ENCODE assay signal across 11 mouse cellular contexts in the genomic region with DNA sequence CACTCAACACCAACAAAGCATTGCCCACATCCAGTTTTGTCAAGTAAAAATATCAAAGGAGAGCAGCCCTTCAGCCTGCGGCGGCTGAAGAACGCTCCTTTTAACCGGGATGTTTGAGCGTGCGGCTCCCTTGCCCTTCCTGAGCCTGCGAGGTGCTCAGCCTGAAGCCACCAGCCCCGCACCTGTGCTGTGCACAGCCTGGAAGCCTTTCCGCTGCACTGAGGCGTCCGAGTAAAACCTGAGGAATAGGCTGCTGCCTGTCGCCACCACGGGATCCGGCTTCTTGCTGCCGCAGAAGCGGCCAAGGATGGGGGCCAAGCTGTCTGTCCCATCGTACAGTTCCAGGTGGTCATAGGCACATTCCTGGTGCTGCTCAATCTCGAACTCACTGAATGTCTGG. TPM values are rescaled to one million over a fixed set of nuclear protein-coding genes. Genes with fewer than 3 reads are reported as not detected.
A peak's percentile ranks its signal among the peaks of the same experiment; 100 is the strongest.
DNase-seq lines count a peak whose midpoint lies in the region; ATAC-seq and TF ChIP-seq lines count a peak whose summit lies in the region.
"Had no signal": no experiment of that assay in that cellular context is flagged by ENCODE, and none has a peak within 500 bp of the region (broad histone marks: within the 10 kb centered on the region; RNA-seq: fewer than 3 reads in every experiment).

No protein-coding gene starts in this region.

- DNase-seq in gastrocnemius, adult 2 months, result no peak
- DNase-seq in gastrocnemius, postnatal 10 days, result no peak
- no peak for DNase-seq in lung, postnatal 36 days
- no peak for DNase-seq in layer of hippocampus, postnatal 25 days (ENCODE audit: extremely low spot score in 1 of 2, low spot score in 1 of 2)
- no peak for DNase-seq in frontal cortex, postnatal 14 days (ENCODE audit: low spot score in 2 of 2)
- DNase-seq: adrenal gland, adult 2 months had no signal

- no peaks in the 10 kb centered on the region for H3K9me3 ChIP-seq in lung, embryonic 16.5 days (ENCODE audit: control insufficient read depth, low read length)
- no peaks in the 10 kb centered on the region for H3K9me3 ChIP-seq in hindbrain, embryonic 13.5 days
- no peaks in the 10 kb centered on the region for H3K9me3 ChIP-seq in stomach, embryonic 16.5 days (replicated peaks; ENCODE audit: control insufficient read depth, low read length)

- no peaks in the 10 kb centered on the region for H3K36me3 ChIP-seq in lung, embryonic 16.5 days (ENCODE audit: control insufficient read depth, insufficient read depth, low read length)
- no peaks in the 10 kb centered on the region for H3K36me3 ChIP-seq in hindbrain, embryonic 13.5 days
- H3K36me3 ChIP-seq in stomach, embryonic 16.5 days (ENCODE audit: control insufficient read depth, insufficient read depth, low read length), result no peaks in the 10 kb centered on the region

- intact Hi-C loops in gastrocnemius, adult 2 months (cut with DNase I), result loop anchor here (5.0 to 10.0 kb wide), 2 partner anchors 119 to 676 kb away; a partner anchor contains a TSS

- ATAC-seq in lung, embryonic 16.5 days (ENCODE audit: low read depth), result no peak
- no peak for ATAC-seq in hindbrain, embryonic 13.5 days (ENCODE audit: low FRiP score)
- ATAC-seq in stomach, embryonic 16.5 days (ENCODE audit: insufficient read depth, low FRiP score), result no peak

- H3K27me3 ChIP-seq in lung, embryonic 16.5 days (ENCODE audit: control insufficient read depth, insufficient read depth, low read depth, low read length), result no peaks in the 10 kb centered on the region; the same call in 1 of the 2 replicates
- H3K27me3 ChIP-seq in hindbrain, embryonic 13.5 days, result peaks cover 10% of the 10 kb centered on the region
- H3K27me3 ChIP-seq in stomach, embryonic 16.5 days (ENCODE audit: control insufficient read depth, insufficient read depth, low read length), result peaks cover 8% of the 10 kb centered on the region; the same call in 1 of the 2 replicates

- 31% methylated on average over 18 of the region's 18 CpGs for WGBS in lung, embryonic 16.5 days
- WGBS in hindbrain, embryonic 13.5 days, result 53% methylated on average over 18 of the region's 18 CpGs
- 34% methylated on average over 18 of the region's 18 CpGs for WGBS in stomach, embryonic 16.5 days

- no peak for TF ChIP-seq CTCF in gastrocnemius, adult 2 months (IDR thresholded peaks at IDR 0.05)

- no peaks in the 10 kb centered on the region for H3K4me1 ChIP-seq in lung, embryonic 16.5 days (replicated peaks; ENCODE audit: control insufficient read depth, insufficient read depth, low read length)
- no peaks in the 10 kb centered on the region for H3K4me1 ChIP-seq in hindbrain, embryonic 13.5 days (replicated peaks)
- H3K4me1 ChIP-seq in stomach, embryonic 16.5 days (ENCODE audit: control insufficient read depth, insufficient read depth, low read length), result no peaks in the 10 kb centered on the region

- peak overlapping the region; percentile 32 for H3K4me2 ChIP-seq in lung, embryonic 16.5 days (ENCODE audit: low read depth, low read length)
- 0 out of 2 replicates have a peak overlapping the region, but pooled peaks have one; percentile 14 for H3K4me2 ChIP-seq in hindbrain, embryonic 13.5 days
- no peak overlapping the region for H3K4me2 ChIP-seq in stomach, embryonic 16.5 days (ENCODE audit: low read depth, low read length)

- no peak overlapping the region for H3K27ac ChIP-seq in gastrocnemius, adult 2 months
- no peak overlapping the region for H3K27ac ChIP-seq in lung, embryonic 16.5 days (ENCODE audit: low read length)
- no peak overlapping the region for H3K27ac ChIP-seq in hindbrain, embryonic 13.5 days
- H3K27ac ChIP-seq in stomach, embryonic 16.5 days (ENCODE audit: low read length), result no peak overlapping the region

- 0 out of 2 replicates have a peak overlapping the region, but pooled peaks have one; percentile 23 for H3K4me3 ChIP-seq in gastrocnemius, adult 2 months
- H3K4me3 ChIP-seq in lung, embryonic 16.5 days (ENCODE audit: low read length), result peak overlapping the region; percentile 7; the same call in 1 of the 2 replicates
- H3K4me3 ChIP-seq in hindbrain, embryonic 13.5 days, result no peak overlapping the region
- H3K4me3 ChIP-seq in stomach, embryonic 16.5 days (replicated peaks; ENCODE audit: low read length), result no peak overlapping the region

- H3K9ac ChIP-seq in lung, embryonic 16.5 days (ENCODE audit: low read length), result 0 out of 2 replicates have a peak overlapping the region, but pooled peaks have one; percentile 11
- H3K9ac ChIP-seq in hindbrain, embryonic 13.5 days, result no peak overlapping the region
- H3K9ac ChIP-seq in stomach, embryonic 16.5 days (ENCODE audit: low read length), result 0 out of 2 replicates have a peak overlapping the region, but pooled peaks have one; percentile 11

RNA-seq across cellular contexts. Expression of a gene that starts 11.6 kb away (rescaled TPM):
- not detected for total RNA-seq in gastrocnemius, adult 2 months (2021)
- not detected for total RNA-seq in gastrocnemius, postnatal 10 days (2021)
- polyA plus RNA-seq in lung, embryonic 16.5 days (2015; fragmentation: Nextera tagmentation; extraction: Ambion mirVana), result not detected in 2 replicates
- not detected in 2 replicates for polyA plus RNA-seq in hindbrain, embryonic 13.5 days (2015; fragmentation: Nextera tagmentation; extraction: Ambion mirVana)
- polyA plus RNA-seq in stomach, embryonic 16.5 days (2015; fragmentation: Nextera tagmentation; extraction: Ambion mirVana), result not detected in 2 replicates
- 10 to 100 TPM; 20.0 to 22.9 TPM for total RNA-seq in layer of hippocampus, postnatal 25 days (2021)
- total RNA-seq: adrenal gland, adult 2 months had no signal
- polyA plus RNA-seq: adrenal gland, adult 2 months; C2C12 had no signal

RNA-seq across cellular contexts. Expression of a gene that starts 59.4 kb away (rescaled TPM):
- not detected for total RNA-seq in gastrocnemius, adult 2 months (2021)
- under 1 TPM in 1 of 2 experiments, not detected in 1; 0.38 TPM for total RNA-seq in gastrocnemius, postnatal 10 days (2021)
- polyA plus RNA-seq in lung, embryonic 16.5 days (2015; fragmentation: Nextera tagmentation; extraction: Ambion mirVana), result 0.10 TPM in 1 of 2 replicates, not detected in the other
- 0.35 TPM in 1 of 2 replicates, not detected in the other for polyA plus RNA-seq in hindbrain, embryonic 13.5 days (2015; fragmentation: Nextera tagmentation; extraction: Ambion mirVana)
- not detected in 2 replicates for polyA plus RNA-seq in stomach, embryonic 16.5 days (2015; fragmentation: Nextera tagmentation; extraction: Ambion mirVana)
- not detected for total RNA-seq in layer of hippocampus, postnatal 25 days (2021)
- total RNA-seq: adrenal gland, adult 2 months; left cerebral cortex, adult 8-10 months had no signal
- polyA plus RNA-seq: adrenal gland, adult 2 months; C2C12 had no signal

Comparison
In these comparisons a context has a peak if more than half of its experiments do, and no peak if none do; other contexts are left out.
1. H3K4me3 ChIP-seq: peak in gastrocnemius, adult 2 months (single experiment) and lung, embryonic 16.5 days (single experiment); none in hindbrain, embryonic 13.5 days (single experiment) and stomach, embryonic 16.5 days (single experiment).
2. RNA of a gene that starts 11.6 kb away (total RNA-seq): 20.0 to 22.9 TPM in layer of hippocampus, postnatal 25 days; not detected in gastrocnemius, adult 2 months and not detected in gastrocnemius, postnatal 10 days; every median in the first group is over 10 times any median in the second.